Mouse (Mus musculus) limb, embryonic 14.5 days (tissue): ENCODE data around the gene 4930518I15Rik. TPM values are rescaled to one million over a fixed set of nuclear protein-coding genes. Genes with fewer than 3 reads are reported as not detected.

Experiments used
- ATAC-seq: fragments of 200-750 bp; cut with Nextera tagmentation; 2 replicates; pipeline ENCODE4 v1.8.0; 2017; ENCODE audit warnings: low read depth, moderate number of reproducible peaks, moderate TSS enrichment; ENCODE audit not compliant: low FRiP score
- DNase-seq: peaks from one replicate; pipeline ENCODE4 v3.0.0-alpha.2; 2015; ENCODE audit warnings: low spot score
- H3K27ac ChIP-seq: fragments of 300-500 bp; sonication (generic); replicated peaks from 2 replicates; pipeline ENCODE4 v1.5.1; 2014; ENCODE audit warnings: low read depth, mild to moderate bottlenecking, low read length, moderate library complexity, mixed read lengths
- H3K27me3 ChIP-seq: fragments of 300-500 bp; sonication (generic); 2 replicates; pipeline ENCODE4 v1.6.1; 2014; ENCODE audit warnings: low read length, mixed read lengths; ENCODE audit not compliant: control insufficient read depth, insufficient read depth
- H3K36me3 ChIP-seq: fragments of 300-500 bp; sonication (generic); 2 replicates; pipeline ENCODE4 v1.6.1; 2014; ENCODE audit warnings: mild to moderate bottlenecking, low read length, moderate library complexity, mixed read lengths; ENCODE audit not compliant: control insufficient read depth, insufficient read depth
- H3K4me1 ChIP-seq: fragments of 300-500 bp; sonication (generic); 2 replicates; pipeline ENCODE4 v1.6.1; 2014; ENCODE audit warnings: antibody characterized with exemption, low read length, mixed read lengths; ENCODE audit not compliant: control insufficient read depth, insufficient read depth
- H3K4me2 ChIP-seq: fragments of 300-500 bp; sonication (generic); replicated peaks from 2 replicates; pipeline ENCODE4 v1.6.1; 2014; ENCODE audit warnings: low read depth, mild to moderate bottlenecking, low read length, moderate library complexity; ENCODE audit not compliant: severe bottlenecking
- H3K4me3 ChIP-seq: fragments of 300-500 bp; sonication (generic); replicated peaks from 2 replicates; pipeline ENCODE4 v1.5.1; 2014; ENCODE audit warnings: low read length
- H3K9ac ChIP-seq: fragments of 300-500 bp; sonication (generic); 2 replicates; pipeline ENCODE4 v1.6.1; 2014; ENCODE audit warnings: mild to moderate bottlenecking, low read depth, low read length, moderate library complexity; ENCODE audit not compliant: severe bottlenecking
- H3K9me3 ChIP-seq: fragments of 300-500 bp; sonication (generic); 2 replicates; pipeline ENCODE4 v1.6.1; 2016; ENCODE audit warnings: low read length; ENCODE audit not compliant: control insufficient read depth
- POLR2A ChIP-seq: fragments of 200-500 bp; IDR thresholded peaks from 2 replicates; pipeline ENCODE4 v1.8.0; 2012; ENCODE audit warnings: inconsistent platforms, mild to moderate bottlenecking, moderate library complexity, borderline replicate concordance; ENCODE audit not compliant: insufficient read depth, insufficient read length; ENCODE audit errors: extremely low read depth
- WGBS: fragments of 180-500 bp; shearing (Covaris S2); extraction: QIAGEN DNeasy Blood & Tissue Kit; methylation state at CpG from one replicate; pipeline ENCODE4 v1.1.7; 2014; 5-methylcytosine and 5-hydroxymethylcytosine counted together
- polyA plus RNA-seq, 2 experiments: library from polyadenylated mRNA; depleted of rRNA in 1 of 2; stranded (reverse) in 1 of 2; unstranded in 1 of 2; fragments of >200 nt; fragmentation: Nextera tagmentation in 1 of 2; extraction: Ambion mirVana in 1 of 2; gene quantifications; 2 replicates each; pipeline versions ENCODE4 v1.2.1 to v1.2.3; 2012 to 2014

The 4930518I15Rik gene
- polyA plus RNA-seq, 2 experiments: 3.2 to 5.2 TPM

GRCm38 (mm10) chr2:156842711-156843110 lies 15.0 kb downstream of the 4930518I15Rik start:
- no peak for TF ChIP-seq POLR2A
- Histone ChIP-seq H3K27me3 (no peaks in the 10 kb centered on the region), H3K4me1 (peaks cover 41% of the 10 kb centered on the region), H3K4me2 (peak overlapping the region; percentile 82), H3K4me3 (peak overlapping the region; percentile 83), H3K27ac (peak overlapping the region; percentile 93), H3K36me3 (peaks cover 34% of the 10 kb centered on the region), H3K9me3 (no peaks in the 10 kb centered on the region), H3K9ac (peak overlapping the region; percentile 93)
- DNase-seq (no peak), ATAC-seq (no peak)
- 13% methylated on average over 11 of the region's 11 CpGs for WGBS

- Histone ChIP-seq H3K4me3 (peak overlapping the region; percentile 83), H3K9me3 (no peaks in the 10 kb centered on the region), H3K4me1 (peaks cover 41% of the 10 kb centered on the region), H3K27me3 (no peaks in the 10 kb centered on the region), H3K27ac (peak overlapping the region; percentile 93), H3K9ac (peak overlapping the region; percentile 93), H3K36me3 (peaks cover 27% of the 10 kb centered on the region), H3K4me2 (peak overlapping the region; percentile 82)
- DNase-seq: peak; percentile 73
- TF ChIP-seq POLR2A: no peak
- 0 out of 2 replicates have a peak, but pooled peaks have one; percentile 5 for ATAC-seq
- WGBS: under 1% methylated on average over 20 of the region's 20 CpGs
Observed at GRCm38 (mm10) chr2:156841841-156842706, 15.7 kb downstream of the 4930518I15Rik start.

GRCm38 (mm10) chr2:156841028-156841840 lies 16.5 kb downstream of the 4930518I15Rik start:
- Histone ChIP-seq H3K27ac (peak overlapping the region; percentile 93), H3K36me3 (peaks cover 23% of the 10 kb centered on the region), H3K4me1 (peaks cover 41% of the 10 kb centered on the region), H3K9ac (peak overlapping the region; percentile 93), H3K9me3 (no peaks in the 10 kb centered on the region), H3K4me3 (peak overlapping the region; percentile 83), H3K4me2 (peak overlapping the region; percentile 82), H3K27me3 (no peaks in the 10 kb centered on the region)
- ATAC-seq (0 out of 2 replicates have a peak, but pooled peaks have one; percentile 10), DNase-seq (peak; percentile 55)
- TF ChIP-seq POLR2A: no peak
- under 1% methylated on average over 42 of the region's 42 CpGs for WGBS

GRCm38 (mm10) chr2:156840301-156841027 lies 17.3 kb downstream of the 4930518I15Rik start:
- 1% methylated on average over 31 of the region's 79 CpGs for WGBS
- Histone ChIP-seq H3K4me3 (peak overlapping the region; percentile 83), H3K9ac (peak overlapping the region; percentile 93), H3K9me3 (no peaks in the 10 kb centered on the region), H3K4me1 (peaks cover 37% of the 10 kb centered on the region), H3K4me2 (peak overlapping the region; percentile 82), H3K27me3 (no peaks in the 10 kb centered on the region), H3K36me3 (peaks cover 22% of the 10 kb centered on the region), H3K27ac (peak overlapping the region; percentile 93)
- TF ChIP-seq POLR2A: 0 out of 2 replicates have a peak, but pooled peaks have one; percentile 14
- peak; percentile 24 for ATAC-seq
- peak; percentile 54 for DNase-seq
